ENCODE assay signal across 28 mouse cellular contexts in genomic region chr6:28663670-28664069, GRCm38 (mm10).
"Had no signal": no experiment of that assay in that cellular context is flagged by ENCODE, and none has a peak within 500 bp of the region (broad histone marks: within the 10 kb centered on the region; RNA-seq: fewer than 3 reads in every experiment).

No protein-coding gene starts in this region.

- H3K27ac ChIP-seq: limb, embryonic 10.5 days; limb, embryonic 12.5 days; limb, embryonic 13.5 days; limb, embryonic 15.5 days; liver, embryonic 12.5 days; liver, embryonic 13.5 days; liver, embryonic 14.5 days; liver, embryonic 15.5 days; lung, embryonic 15.5 days; macrophage; midbrain, embryonic 10.5 days; midbrain, embryonic 12.5 days; midbrain, embryonic 13.5 days had no signal

- ATAC-seq: liver, embryonic 12.5 days; liver, postnatal 0 days; lung, postnatal 0 days; midbrain, embryonic 13.5 days; midbrain, embryonic 16.5 days had no signal

- H3K4me3 ChIP-seq: limb, embryonic 10.5 days; limb, embryonic 12.5 days; limb, embryonic 13.5 days; limb, embryonic 15.5 days; liver, embryonic 12.5 days; liver, embryonic 13.5 days; liver, embryonic 15.5 days; lung, embryonic 15.5 days; megakaryocyte, embryonic 14.5 days; midbrain, embryonic 10.5 days; midbrain, embryonic 12.5 days; midbrain, embryonic 13.5 days; midbrain, embryonic 15.5 days; myocyte had no signal

- DNase-seq: left cerebral cortex, postnatal 4 days; liver; liver, embryonic 13.5 days; liver, postnatal 0 days; lung, adult 18-20 months; lung, adult 2 months; lung, embryonic 14.5 days; lung, postnatal 10 days; lung, postnatal 14 days; lung, postnatal 36 days; lung, postnatal 4 days had no signal
